Mouse (Mus musculus) small intestine, adult 2 months (tissue): Measurements from ENCODE around the gene Rnf123.

Experiments
- CTCF ChIP-seq: fragments of 200-500 bp; IDR thresholded peaks from 2 replicates; pipeline ENCODE4 v1.5.1; 2012; ENCODE audit warnings: low read depth, mild to moderate bottlenecking, control low read depth, inconsistent platforms, low read length, moderate library complexity, mixed read lengths; ENCODE audit not compliant: insufficient replicate concordance, insufficient read length; ENCODE audit errors: extremely low read depth
- POLR2A ChIP-seq: fragments of 200-500 bp; IDR thresholded peaks from 2 replicates; pipeline ENCODE4 v1.6.1; 2012; ENCODE audit warnings: low read depth, mild to moderate bottlenecking, control low read depth, inconsistent platforms, low read length, moderate library complexity

GRCm38 (mm10) chr9:108095949-108096712 is 13.0 kb upstream of the Rnf123 start:
- no peak for TF ChIP-seq POLR2A
- TF ChIP-seq CTCF: no peak
